Mouse (Mus musculus): ENCODE data around the gene Npr1.

Gene Npr1

GRCm38 (mm10) chr3:90437131-90437530 is 28.5 kb downstream of the Npr1 start:
- DNase-seq (ENCODE audit: low spot score) = no peak

DNA sequence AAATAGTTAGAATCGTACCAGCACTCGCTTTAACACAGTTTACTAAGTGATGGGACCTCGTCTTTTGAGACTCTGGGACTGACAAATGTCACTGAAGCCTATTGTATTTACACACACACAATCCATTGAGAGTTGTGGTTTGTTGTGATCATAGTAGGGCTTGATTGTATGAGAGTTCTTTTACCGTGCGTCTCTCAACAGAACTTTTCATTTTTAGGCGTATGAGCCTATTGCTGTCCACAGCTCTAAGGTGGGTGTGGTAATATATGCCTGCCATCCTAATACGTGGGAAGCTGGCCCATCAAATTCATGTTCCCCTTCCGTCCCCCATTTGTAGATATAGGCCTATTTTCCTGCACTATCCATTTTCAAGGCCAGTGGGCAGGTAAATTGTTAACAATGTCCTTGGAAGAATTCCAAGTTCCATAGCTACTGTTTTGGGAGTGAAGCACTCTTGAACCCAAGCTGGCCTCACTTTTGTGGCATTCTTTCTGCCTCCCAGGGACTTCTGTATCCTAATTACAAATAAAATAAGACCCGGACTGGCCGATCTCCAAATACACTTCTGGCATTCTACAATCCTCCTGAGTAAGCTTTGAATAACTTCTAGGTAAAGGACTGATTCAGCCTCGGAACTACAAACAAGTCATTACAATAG is 31.5 kb downstream of the Npr1 start:
- DNase-seq (ENCODE audit: low spot score) = no peak

- DNase-seq (ENCODE audit: low spot score) = peak; percentile 99
These were observed 32.2 kb downstream of the Npr1 start, which contains the start of gene Ints3 for GRCm38 (mm10) chr3:90433381-90434020. Gene Ints3 (minus strand): TSS chr3:90433622.

- peak; percentile 64 for DNase-seq (ENCODE audit: low spot score)
These were observed 32.9 kb downstream of the Npr1 start for GRCm38 (mm10) chr3:90432811-90433219.

DNA sequence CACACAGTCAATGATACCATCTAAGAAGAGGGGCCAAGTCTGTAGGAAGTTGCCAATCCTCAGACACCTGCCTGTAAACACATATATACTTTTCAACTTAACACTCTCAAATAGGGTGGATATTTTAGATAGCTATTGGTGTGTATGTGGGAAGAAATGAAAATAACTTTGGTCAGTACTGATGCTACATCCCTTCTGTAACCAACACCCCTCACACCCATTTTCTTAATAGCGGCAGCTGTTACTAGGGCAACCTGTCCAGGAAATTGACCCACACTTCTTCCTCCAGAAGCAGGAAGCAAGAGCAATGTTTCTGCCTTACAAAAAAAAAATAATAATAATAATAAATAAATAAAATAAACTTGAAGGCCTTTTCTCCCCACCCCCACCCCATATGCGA is 33.3 kb downstream of the Npr1 start:
- DNase-seq (ENCODE audit: low spot score) = no peak

DNA sequence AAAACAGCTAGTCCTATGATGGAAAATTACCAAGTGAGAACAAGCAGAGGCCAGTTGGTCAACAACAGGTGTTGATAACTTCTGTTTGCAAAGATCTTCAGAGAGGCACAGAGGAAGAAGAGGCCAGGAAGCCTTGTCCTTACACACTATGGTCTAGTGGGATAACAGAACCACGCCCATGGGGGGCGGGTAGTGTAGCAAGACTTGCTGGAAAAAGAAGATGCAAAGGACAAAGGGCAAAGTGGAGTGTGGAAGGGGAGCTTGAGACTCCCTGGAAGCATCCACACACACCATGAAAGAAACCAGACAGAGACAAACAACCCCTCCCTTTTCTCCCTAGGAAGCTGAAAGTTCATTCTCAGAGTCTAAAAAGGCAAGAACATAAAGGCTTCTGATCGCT is 36.1 kb downstream of the Npr1 start:
- DNase-seq (ENCODE audit: low spot score) = no peak

DNA sequence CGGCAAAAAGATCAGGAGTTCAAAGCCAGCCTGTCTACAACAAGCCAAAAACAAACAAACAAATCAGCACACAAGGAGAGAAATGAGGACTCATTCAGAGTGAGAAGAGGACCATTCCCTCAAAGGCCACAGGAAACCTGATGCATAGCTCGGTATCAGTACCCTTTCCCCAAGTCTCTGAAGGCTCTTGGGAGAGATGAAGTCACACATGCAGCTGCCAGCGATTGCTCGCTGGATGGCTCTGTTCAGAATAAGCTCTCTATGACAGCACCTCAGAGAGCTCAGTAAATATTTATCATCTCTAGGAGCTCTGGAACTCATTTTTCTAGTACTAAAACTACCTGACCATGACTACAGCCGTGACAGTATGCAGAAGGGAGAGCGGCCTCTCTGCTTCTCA is 37.5 kb downstream of the Npr1 start:
- no peak for DNase-seq (ENCODE audit: low spot score)

DNA sequence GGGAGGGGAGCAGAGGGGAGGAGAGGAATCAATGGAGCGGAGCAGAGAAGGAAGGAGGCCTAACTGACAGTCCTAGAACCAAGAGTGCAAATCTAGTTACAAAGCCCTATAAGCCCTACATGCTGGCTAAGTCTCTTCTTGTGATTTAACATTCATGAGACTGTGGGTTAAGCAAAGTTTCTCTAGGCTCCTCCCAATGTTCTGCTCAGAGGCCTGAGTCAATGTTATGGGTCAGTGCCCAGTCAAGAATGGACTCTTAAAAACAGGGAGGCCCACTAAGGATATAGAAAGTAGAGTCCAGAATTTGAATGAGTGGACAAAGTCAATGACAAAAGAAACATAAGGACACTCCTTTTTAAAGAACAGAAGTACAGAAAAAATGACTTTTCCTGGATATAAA is 38.1 kb downstream of the Npr1 start:
- DNase-seq (ENCODE audit: low spot score) = no peak

DNA sequence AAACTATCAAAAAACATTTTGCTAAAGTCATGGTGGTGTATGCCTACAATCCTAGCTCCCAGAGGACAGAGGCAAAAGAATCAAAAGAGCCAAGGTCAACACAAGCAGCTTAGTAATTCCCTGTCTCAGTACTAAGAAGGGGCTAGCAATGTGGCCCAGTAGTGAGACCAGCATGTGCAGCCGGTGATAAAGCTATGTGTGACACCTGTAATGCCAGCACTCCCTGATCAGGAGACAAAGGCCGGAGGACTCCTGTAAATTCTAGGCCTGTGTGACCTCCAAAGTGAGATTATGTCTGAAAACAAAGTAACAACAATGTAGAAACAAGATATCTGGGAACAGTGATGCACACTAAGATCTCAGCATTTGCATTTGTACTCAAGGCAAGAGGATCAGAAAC is 40.2 kb downstream of the Npr1 start:
- DNase-seq (ENCODE audit: low spot score) = no peak

DNA sequence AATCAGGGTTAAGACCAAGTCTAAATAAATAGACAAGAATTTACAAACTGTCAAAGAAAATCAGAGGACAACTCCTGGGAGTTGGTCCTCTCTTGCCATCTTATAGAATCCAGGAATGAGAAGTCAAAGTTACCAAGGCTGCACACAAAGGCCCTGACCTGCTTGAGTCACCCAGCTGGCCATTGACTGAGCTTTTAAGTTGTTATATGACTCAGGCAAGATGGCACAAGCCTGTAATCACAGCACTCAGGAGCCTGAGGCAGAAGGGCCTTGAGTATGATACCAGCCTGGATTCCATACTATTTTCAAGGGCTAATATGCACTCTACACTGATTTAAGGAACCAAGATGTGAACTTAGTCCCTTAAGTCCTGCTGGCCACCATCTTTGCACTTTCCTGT is 42.1 kb downstream of the Npr1 start:
- DNase-seq (ENCODE audit: low spot score) = no peak

- no peak for DNase-seq (ENCODE audit: low spot score)
These were observed 45.0 kb downstream of the Npr1 start for GRCm38 (mm10) chr3:90420696-90421095.

DNA sequence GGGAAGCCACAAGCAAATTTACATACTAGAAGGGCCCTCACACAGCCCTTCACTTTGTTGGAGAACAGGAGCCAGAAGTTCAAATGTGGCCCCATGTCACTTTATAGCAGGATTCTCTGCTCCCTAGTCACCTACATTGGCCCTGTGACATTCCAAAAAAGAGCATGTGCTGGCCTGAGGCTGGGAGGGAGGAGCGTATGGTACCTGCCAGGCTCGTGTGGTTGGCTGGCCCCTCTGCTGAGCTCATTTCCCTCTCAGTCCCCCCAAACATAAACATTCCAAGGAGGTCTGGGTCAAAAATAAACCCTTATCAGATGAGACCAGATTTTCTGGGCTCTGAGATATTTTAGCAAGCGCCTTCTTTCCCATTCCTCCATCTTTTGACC is 52.7 kb downstream of the Npr1 start:
- no peak for DNase-seq (ENCODE audit: low spot score)

DNA sequence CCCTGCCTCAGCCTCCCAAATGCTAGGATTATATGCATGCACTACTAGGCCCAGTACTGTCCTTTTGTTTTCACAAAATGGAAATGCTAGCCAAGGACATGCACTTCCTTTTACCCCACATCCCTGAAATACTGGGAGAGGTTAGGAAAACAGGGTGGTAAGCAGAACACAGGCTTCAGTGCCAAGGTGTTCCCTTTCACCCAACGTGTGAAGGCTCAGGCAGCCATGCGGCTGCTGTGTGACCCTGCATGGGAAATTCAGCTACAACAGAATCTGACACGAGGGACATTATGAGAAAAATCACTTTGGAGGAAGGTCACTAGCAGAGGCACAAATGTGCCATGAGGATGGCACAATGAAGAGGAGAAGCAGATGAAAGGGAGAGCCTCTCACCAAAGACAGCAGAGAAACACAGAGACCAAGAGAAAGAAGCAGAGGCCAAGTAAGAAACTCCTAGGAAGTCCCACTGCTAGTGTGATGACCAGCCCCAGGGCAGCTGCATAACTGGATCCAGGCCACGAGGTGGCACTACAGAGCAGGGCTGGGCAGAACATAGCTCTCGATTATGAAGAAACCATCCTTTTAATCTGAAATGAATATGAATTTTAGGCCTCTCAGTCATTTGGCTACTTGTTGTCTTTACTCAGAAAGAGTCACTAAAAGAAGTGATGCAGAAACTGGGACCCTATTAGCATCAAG is 53.2 kb downstream of the Npr1 start:
- peak; percentile 81 for DNase-seq (ENCODE audit: low spot score)

DNA sequence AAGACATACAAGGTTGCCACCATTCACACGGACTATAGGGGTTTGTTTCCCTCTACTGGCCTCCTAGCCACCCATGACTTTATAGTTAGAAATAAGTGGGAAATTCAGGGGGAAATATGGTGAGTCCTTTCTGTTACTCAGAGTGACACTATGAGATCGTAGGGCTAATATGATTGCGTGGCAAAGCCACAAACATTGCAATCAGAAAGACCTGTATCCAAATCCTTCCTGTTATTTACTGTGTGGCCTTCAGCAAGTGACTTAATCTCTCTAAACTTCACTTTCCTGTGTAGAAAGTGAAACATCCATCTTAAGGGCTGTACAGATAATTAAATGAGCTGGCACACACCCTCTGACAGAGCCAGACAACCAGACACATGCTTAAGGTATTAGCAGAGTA is 56.9 kb downstream of the Npr1 start:
- no peak for DNase-seq (ENCODE audit: low spot score)

DNA sequence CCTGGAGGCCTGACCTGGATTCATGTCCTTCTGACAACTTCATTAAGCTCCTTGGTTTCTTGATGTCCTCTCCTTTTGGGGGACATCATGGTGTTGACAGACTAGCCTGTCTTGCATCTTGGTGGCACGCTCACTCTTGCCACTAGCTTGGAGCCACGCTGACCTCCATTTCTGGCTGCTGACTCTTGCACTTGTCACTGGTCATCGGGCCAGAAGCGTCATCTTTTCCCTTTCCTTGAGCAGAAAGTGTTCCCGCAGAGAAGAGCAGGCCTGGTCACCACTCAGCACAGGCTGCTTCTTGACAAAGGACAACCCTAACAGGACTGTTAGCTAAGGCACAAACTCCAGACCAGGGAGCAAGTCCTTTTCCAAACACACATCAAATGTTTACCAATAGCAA is 59.3 kb downstream of the Npr1 start:
- DNase-seq (ENCODE audit: low spot score) = no peak

GRCm38 (mm10) chr3:90404609-90405008 is 61.1 kb downstream of the Npr1 start:
- no peak for DNase-seq (ENCODE audit: low spot score)

DNA sequence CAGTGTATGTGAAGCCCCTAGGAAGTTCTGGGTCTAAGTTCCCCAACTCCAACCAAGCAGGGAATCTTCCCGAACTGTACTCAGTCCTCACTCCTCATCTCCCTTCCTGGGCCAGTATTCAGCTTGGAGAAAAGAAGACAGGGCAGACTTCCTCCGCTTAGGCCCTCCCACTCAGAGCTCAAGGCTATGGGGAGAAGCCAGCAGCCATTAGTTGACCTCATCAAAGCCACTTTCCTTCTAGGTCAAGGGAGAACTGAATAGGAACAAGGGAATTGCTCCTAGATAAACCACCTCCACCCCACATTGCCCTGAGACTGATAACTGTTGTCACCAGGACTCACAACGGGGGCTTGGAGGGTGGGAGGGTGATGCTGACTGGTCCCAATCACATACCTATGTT is 61.5 kb downstream of the Npr1 start:
- DNase-seq (ENCODE audit: low spot score) = no peak

- no peak for DNase-seq (ENCODE audit: low spot score)
These were observed 64.7 kb downstream of the Npr1 start for GRCm38 (mm10) chr3:90400993-90401392.
